Mouse (Mus musculus): ENCODE measurements around the gene Gpr155. TPM values are rescaled to one million over a fixed set of nuclear protein-coding genes. Genes with fewer than 3 reads are reported as not detected.

Gene Gpr155
- polyA plus RNA-seq, 1 experiment from 2014 or later = 1.6 TPM

- POLR2A ChIA-PET = no interaction called here
- in situ Hi-C loops (cut with MboI; ENCODE audit: low pct_unique_long_range_greater_than_20kb) = no loop called here
- ATAC-seq (no peak), DNase-seq (ENCODE audit: low read depth, low spot score) (no peak)
- TF ChIP-seq CTCF (IDR thresholded peaks at IDR 0.05) = no peak
- CTCF ChIA-PET = no interaction called here
- no peaks in the 10 kb centered on the region for H3K27me3 ChIP-seq
Measured at GRCm38 (mm10) chr2:73359941-73360340, 26.4 kb downstream of the Gpr155 start.

GRCm38 (mm10) chr2:73357004-73357403 lies 29.4 kb downstream of the Gpr155 start:
- no peak for TF ChIP-seq CTCF (IDR thresholded peaks at IDR 0.05)
- ChIA-PET POLR2A (no interaction called here), CTCF (no interaction called here)
- DNase-seq (ENCODE audit: low read depth, low spot score) (no peak), ATAC-seq (no peak)
- in situ Hi-C loops (cut with MboI; ENCODE audit: low pct_unique_long_range_greater_than_20kb) = no loop called here
- H3K27me3 ChIP-seq = no peaks in the 10 kb centered on the region

- DNase-seq (ENCODE audit: low read depth, low spot score) (no peak), ATAC-seq (no peak)
- no peak for TF ChIP-seq CTCF (IDR thresholded peaks at IDR 0.05)
- H3K27me3 ChIP-seq = no peaks in the 10 kb centered on the region
- in situ Hi-C loops (cut with MboI; ENCODE audit: low pct_unique_long_range_greater_than_20kb) = no loop called here
- CTCF ChIA-PET = interaction anchor here (1.6 kb wide), 1 partner anchor 43 kb away, joined by 4 read pairs; no protein-coding TSS in a partner anchor
- POLR2A ChIA-PET = no interaction called here
Measured at GRCm38 (mm10) chr2:73351927-73352374, 34.4 kb downstream of the Gpr155 start.

- TF ChIP-seq CTCF (IDR thresholded peaks at IDR 0.05) = no peak
- no peaks in the 10 kb centered on the region for H3K27me3 ChIP-seq
- ChIA-PET CTCF (interaction anchor here (1.6 kb wide), 1 partner anchor 42 kb away, joined by 4 read pairs; no protein-coding TSS in a partner anchor), POLR2A (no interaction called here)
- ATAC-seq (no peak), DNase-seq (ENCODE audit: low read depth, low spot score) (no peak)
- in situ Hi-C loops (cut with MboI; ENCODE audit: low pct_unique_long_range_greater_than_20kb) = no loop called here
Measured at GRCm38 (mm10) chr2:73351496-73351895, 34.9 kb downstream of the Gpr155 start.

GRCm38 (mm10) chr2:73348221-73348620 lies 38.2 kb downstream of the Gpr155 start:
- no peak for DNase-seq (ENCODE audit: low read depth, low spot score)
- in situ Hi-C loops (cut with MboI; ENCODE audit: low pct_unique_long_range_greater_than_20kb) = no loop called here
- ChIA-PET CTCF (no interaction called here), POLR2A (interaction anchor here (1.1 kb wide), 1 partner anchor 18 kb away, joined by 3 read pairs; no protein-coding TSS in a partner anchor)
- H3K27me3 ChIP-seq = no peaks in the 10 kb centered on the region
- TF ChIP-seq CTCF (IDR thresholded peaks at IDR 0.05) = no peak
- ATAC-seq = no peak

- DNase-seq (ENCODE audit: low read depth, low spot score) (no peak), ATAC-seq (no peak)
- in situ Hi-C loops (cut with MboI; ENCODE audit: low pct_unique_long_range_greater_than_20kb) = no loop called here
- ChIA-PET POLR2A (interaction anchor here (1.1 kb wide), 1 partner anchor 18 kb away, joined by 3 read pairs; no protein-coding TSS in a partner anchor), CTCF (no interaction called here)
- TF ChIP-seq CTCF (IDR thresholded peaks at IDR 0.05) = no peak
- H3K27me3 ChIP-seq = no peaks in the 10 kb centered on the region
Measured at GRCm38 (mm10) chr2:73347766-73348165, 38.6 kb downstream of the Gpr155 start.

GRCm38 (mm10) chr2:73347136-73347535 lies 39.2 kb downstream of the Gpr155 start:
- ChIA-PET POLR2A (no interaction called here), CTCF (no interaction called here)
- H3K27me3 ChIP-seq = no peaks in the 10 kb centered on the region
- DNase-seq (ENCODE audit: low read depth, low spot score) (no peak), ATAC-seq (no peak)
- in situ Hi-C loops (cut with MboI; ENCODE audit: low pct_unique_long_range_greater_than_20kb) = no loop called here
- no peak for TF ChIP-seq CTCF (IDR thresholded peaks at IDR 0.05)

- ATAC-seq = no peak
- H3K27me3 ChIP-seq = no peaks in the 10 kb centered on the region
- ChIA-PET POLR2A (no interaction called here), CTCF (interaction anchor here (1.0 kb wide), 1 partner anchor 9 kb away, joined by 3 read pairs; no protein-coding TSS in a partner anchor)
- no peak for TF ChIP-seq CTCF (IDR thresholded peaks at IDR 0.05)
- DNase-seq (ENCODE audit: low read depth, low spot score) = no peak
- in situ Hi-C loops (cut with MboI; ENCODE audit: low pct_unique_long_range_greater_than_20kb) = no loop called here
Measured at GRCm38 (mm10) chr2:73346345-73347086, 39.9 kb downstream of the Gpr155 start.

GRCm38 (mm10) chr2:73345204-73345603 lies 41.2 kb downstream of the Gpr155 start:
- TF ChIP-seq CTCF (IDR thresholded peaks at IDR 0.05) = no peak
- in situ Hi-C loops (cut with MboI; ENCODE audit: low pct_unique_long_range_greater_than_20kb) = no loop called here
- ATAC-seq (no peak), DNase-seq (ENCODE audit: low read depth, low spot score) (no peak)
- ChIA-PET POLR2A (no interaction called here), CTCF (interaction anchor here (0.7 to 1.3 kb wide), 2 partner anchors 10 to 67 kb away, joined by 3 to 4 read pairs; no protein-coding TSS in a partner anchor)
- H3K27me3 ChIP-seq = no peaks in the 10 kb centered on the region

GRCm38 (mm10) chr2:73343701-73344100 lies 42.7 kb downstream of the Gpr155 start:
- ATAC-seq (no peak), DNase-seq (ENCODE audit: low read depth, low spot score) (no peak)
- no peaks in the 10 kb centered on the region for H3K27me3 ChIP-seq
- ChIA-PET CTCF (interaction anchor here (1.3 kb wide), 1 partner anchor 8 kb away, joined by 4 read pairs; no protein-coding TSS in a partner anchor), POLR2A (interaction anchor here (0.6 kb wide), 1 partner anchor 910 kb away, joined by 3 read pairs; no protein-coding TSS in a partner anchor)
- no peak for TF ChIP-seq CTCF (IDR thresholded peaks at IDR 0.05)
- in situ Hi-C loops (cut with MboI; ENCODE audit: low pct_unique_long_range_greater_than_20kb) = no loop called here

GRCm38 (mm10) chr2:73338415-73338814 lies 48.0 kb downstream of the Gpr155 start:
- CTCF ChIA-PET = no interaction called here
- ATAC-seq (no peak), DNase-seq (ENCODE audit: low read depth, low spot score) (no peak)
- no peak for TF ChIP-seq CTCF (IDR thresholded peaks at IDR 0.05)
- no peaks in the 10 kb centered on the region for H3K27me3 ChIP-seq
- POLR2A ChIA-PET = no interaction called here
- in situ Hi-C loops (cut with MboI; ENCODE audit: low pct_unique_long_range_greater_than_20kb) = no loop called here
